Mouse (Mus musculus): ENCODE measurements around the gene 2700097O09Rik. TPM values are rescaled to one million over a fixed set of nuclear protein-coding genes. Genes with fewer than 3 reads are reported as not detected.
A peak's percentile ranks its signal among the peaks of the same experiment; 100 is the strongest.
"Not testable (repeated sequence)": the region's sequence is repeated elsewhere in the genome, so short reads cannot be mapped to it uniquely, and the experiment has no call there.

The 2700097O09Rik gene
- polyA plus RNA-seq (2016; fragmentation: Nextera tagmentation; extraction: Ambion mirVana) = 28.5 and 33.2 TPM in 2 replicates

GRCm38 (mm10) chr12:55079726-55080600 lies at the start of gene 2700097O09Rik, which contains the start of gene Srp54a:
Gene 2700097O09Rik, minus strand, starts transcription at chr12:55080110.
Gene Srp54a, plus strand, starts transcription at chr12:55080262.
- Histone ChIP-seq H3K4me3 (peak within 1 kb of the TSS; percentile 74), H3K27ac (peak within 1 kb of the TSS; percentile 75), H3K9ac (peak within 1 kb of the TSS; percentile 76), H3K4me2 (replicated peaks) (peak within 1 kb of the TSS; percentile 57)
- H3K27me3 ChIP-seq; H3K36me3 ChIP-seq; H3K9me3 ChIP-seq (replicated peaks); H3K4me1 ChIP-seq: not testable (repeated sequence)
- under 1% methylated on average over 60 of the region's 60 CpGs for WGBS
- ATAC-seq (ENCODE audit: low FRiP score) = peak; percentile 99

- H3K4me1 ChIP-seq; H3K9ac ChIP-seq; H3K27me3 ChIP-seq; H3K4me2 ChIP-seq (replicated peaks); H3K27ac ChIP-seq; H3K9me3 ChIP-seq (replicated peaks); H3K36me3 ChIP-seq; H3K4me3 ChIP-seq: not testable (repeated sequence)
- WGBS = no CpG with 5 or more reads among the region's 18 CpGs
- peak; percentile 42 for ATAC-seq (ENCODE audit: low FRiP score)
Observed at GRCm38 (mm10) chr12:55124731-55125130, 44.8 kb upstream of the 2700097O09Rik start.

GRCm38 (mm10) chr12:55124242-55124641 lies 44.3 kb upstream of the 2700097O09Rik start, which contains the start of gene Fam177a:
Gene Fam177a, plus strand, starts transcription at chr12:55124469.
- not testable (repeated sequence) for H3K27ac ChIP-seq; H3K4me2 ChIP-seq (replicated peaks); H3K4me1 ChIP-seq; H3K9me3 ChIP-seq (replicated peaks); H3K36me3 ChIP-seq; H3K27me3 ChIP-seq; H3K4me3 ChIP-seq; H3K9ac ChIP-seq
- WGBS = no CpG with 5 or more reads among the region's 40 CpGs
- peak; percentile 97 for ATAC-seq (ENCODE audit: low FRiP score)

GRCm38 (mm10) chr12:55112616-55113015 lies 32.7 kb upstream of the 2700097O09Rik start:
- not testable (repeated sequence) for H3K27ac ChIP-seq; H3K36me3 ChIP-seq; ATAC-seq (ENCODE audit: low FRiP score); H3K4me3 ChIP-seq; H3K4me1 ChIP-seq; H3K4me2 ChIP-seq (replicated peaks); H3K27me3 ChIP-seq; H3K9ac ChIP-seq; H3K9me3 ChIP-seq (replicated peaks)
- no CpG with 5 or more reads among the region's 7 CpGs for WGBS

GRCm38 (mm10) chr12:55092127-55092526 lies 12.2 kb upstream of the 2700097O09Rik start:
- not testable (repeated sequence) for ATAC-seq (ENCODE audit: low FRiP score)
- 98% methylated on average over 2 of the region's 7 CpGs for WGBS

GRCm38 (mm10) chr12:55080601-55080942 lies 662 bp upstream of the 2700097O09Rik start:
- Histone ChIP-seq H3K27ac (peak overlapping the region; percentile 71; the same call in 1 of the 2 replicates), H3K4me3 (peak overlapping the region; percentile 74)
- under 1% methylated on average over 25 of the region's 25 CpGs for WGBS

More at GRCm38 (mm10) chr12:55092127-55092526, 12.2 kb upstream of the 2700097O09Rik start:
- H3K4me1 ChIP-seq; H3K9me3 ChIP-seq (replicated peaks); H3K4me3 ChIP-seq; H3K4me2 ChIP-seq (replicated peaks); H3K9ac ChIP-seq; H3K27ac ChIP-seq; H3K27me3 ChIP-seq; H3K36me3 ChIP-seq: not testable (repeated sequence)

GRCm38 (mm10) chr12:55078706-55079105 lies 1.2 kb downstream of the 2700097O09Rik start:
- not testable (repeated sequence) for H3K4me2 ChIP-seq (replicated peaks); H3K27me3 ChIP-seq; H3K4me1 ChIP-seq; H3K27ac ChIP-seq; H3K36me3 ChIP-seq; ATAC-seq (ENCODE audit: low FRiP score); H3K4me3 ChIP-seq; H3K9ac ChIP-seq; H3K9me3 ChIP-seq (replicated peaks)
- 51% methylated on average over 2 of the region's 2 CpGs for WGBS

More at GRCm38 (mm10) chr12:55080601-55080942, 662 bp upstream of the 2700097O09Rik start:
- H3K36me3 ChIP-seq; H3K4me1 ChIP-seq; H3K9me3 ChIP-seq (replicated peaks); H3K27me3 ChIP-seq; ATAC-seq (ENCODE audit: low FRiP score): not testable (repeated sequence)
- Histone ChIP-seq H3K4me2 (replicated peaks) (peak overlapping the region; percentile 51), H3K9ac (peak overlapping the region; percentile 76)

GRCm38 (mm10) chr12:55075296-55075695 lies 4.6 kb downstream of the 2700097O09Rik start:
- Histone ChIP-seq H3K36me3 (no peaks in the 10 kb centered on the region), H3K4me1 (0 out of 2 replicates have a peak, but pooled peaks cover 4% of the 10 kb centered on the region), H3K27ac (no peak overlapping the region), H3K4me3 (no peak overlapping the region), H3K9me3 (replicated peaks) (no peaks in the 10 kb centered on the region), H3K9ac (no peak overlapping the region), H3K4me2 (replicated peaks) (no peak overlapping the region), H3K27me3 (no peaks in the 10 kb centered on the region)
- ATAC-seq (ENCODE audit: low FRiP score) = no peak
- 100% methylated on average over 2 of the region's 2 CpGs for WGBS

GRCm38 (mm10) chr12:55073686-55074085 lies 6.2 kb downstream of the 2700097O09Rik start:
- no peak overlapping the region for H3K27ac ChIP-seq
- H3K4me2 ChIP-seq (replicated peaks) = no peak overlapping the region
- no peaks in the 10 kb centered on the region for H3K9me3 ChIP-seq (replicated peaks)
- no peak for ATAC-seq (ENCODE audit: low FRiP score)
- H3K4me3 ChIP-seq = no peak overlapping the region
- 0 out of 2 replicates have a peak, but pooled peaks cover 4% of the 10 kb centered on the region for H3K4me1 ChIP-seq
- H3K9ac ChIP-seq = no peak overlapping the region
- H3K36me3 ChIP-seq = no peaks in the 10 kb centered on the region
- H3K27me3 ChIP-seq = no peaks in the 10 kb centered on the region
- 97% methylated on average over 7 of the region's 7 CpGs for WGBS

- no peak overlapping the region for H3K4me2 ChIP-seq (replicated peaks)
Observed at GRCm38 (mm10) chr12:55072495-55072894, 7.4 kb downstream of the 2700097O09Rik start.

GRCm38 (mm10) chr12:55062141-55062540 lies 17.8 kb downstream of the 2700097O09Rik start:
- no peaks in the 10 kb centered on the region for H3K9me3 ChIP-seq (replicated peaks)
- H3K36me3 ChIP-seq = peaks cover 3% of the 10 kb centered on the region; the same call in 1 of the 2 replicates
- no peaks in the 10 kb centered on the region for H3K27me3 ChIP-seq
- H3K4me3 ChIP-seq = no peak overlapping the region
- ATAC-seq (ENCODE audit: low FRiP score) = no peak
- WGBS = 95% methylated on average over 1 of the region's 1 CpGs
- no peak overlapping the region for H3K27ac ChIP-seq
- no peak overlapping the region for H3K4me2 ChIP-seq (replicated peaks)
- no peak overlapping the region for H3K9ac ChIP-seq
- H3K4me1 ChIP-seq = no peaks in the 10 kb centered on the region

More at GRCm38 (mm10) chr12:55072495-55072894, 7.4 kb downstream of the 2700097O09Rik start:
- H3K9me3 ChIP-seq (replicated peaks) = no peaks in the 10 kb centered on the region
- H3K27me3 ChIP-seq = no peaks in the 10 kb centered on the region
- no peak overlapping the region for H3K9ac ChIP-seq
- 0 out of 2 replicates have a peak, but pooled peaks cover under 1% of the 10 kb centered on the region for H3K4me1 ChIP-seq
- no peak overlapping the region for H3K27ac ChIP-seq
- no peaks in the 10 kb centered on the region for H3K36me3 ChIP-seq
- no peak for ATAC-seq (ENCODE audit: low FRiP score)
- 80% methylated on average over 4 of the region's 4 CpGs for WGBS
- H3K4me3 ChIP-seq = no peak overlapping the region

- no peak overlapping the region for H3K9ac ChIP-seq
- ATAC-seq (ENCODE audit: low FRiP score) = no peak
- no peaks in the 10 kb centered on the region for H3K27me3 ChIP-seq
- H3K9me3 ChIP-seq (replicated peaks) = no peaks in the 10 kb centered on the region
- peaks cover 3% of the 10 kb centered on the region for H3K36me3 ChIP-seq
- no peaks in the 10 kb centered on the region for H3K4me1 ChIP-seq
- no peak overlapping the region for H3K4me3 ChIP-seq
- H3K27ac ChIP-seq = no peak overlapping the region
- no peak overlapping the region for H3K4me2 ChIP-seq (replicated peaks)
- 84% methylated on average over 10 of the region's 10 CpGs for WGBS
Observed at GRCm38 (mm10) chr12:55061006-55061405, 18.9 kb downstream of the 2700097O09Rik start.

Data from hindbrain, embryonic 12.5 days (tissue).